Mouse (Mus musculus): ENCODE measurements at regions not wholly inside any gene's neighbourhood (a gene's known extent, or its start where the extent isn't known, plus 50 kb on each side); places are given as distances from the start of the nearest gene placed in this dataset.

DNA sequence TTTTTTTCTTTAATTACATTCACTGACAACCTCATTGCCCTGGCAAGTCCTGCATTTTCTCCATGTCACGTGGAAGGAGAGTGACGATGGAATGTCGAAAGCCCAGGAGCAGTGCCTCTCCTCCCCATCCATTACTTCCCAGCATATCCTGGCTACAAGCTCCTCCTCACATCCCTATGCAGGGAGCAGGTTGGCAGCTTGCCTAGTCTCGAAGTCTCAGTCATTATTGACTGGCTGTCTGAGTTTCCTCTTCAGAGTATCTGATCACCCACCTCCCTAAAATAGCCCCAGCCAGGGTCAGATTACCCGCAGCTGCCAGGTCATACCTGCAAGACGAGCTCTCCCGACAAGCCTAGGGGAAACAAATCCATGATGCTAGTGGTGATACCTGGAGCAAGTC, 83.7 kb upstream of the Galnt15 start:
- no peak for DNase-seq (ENCODE audit: low read depth, low spot score)

DNA sequence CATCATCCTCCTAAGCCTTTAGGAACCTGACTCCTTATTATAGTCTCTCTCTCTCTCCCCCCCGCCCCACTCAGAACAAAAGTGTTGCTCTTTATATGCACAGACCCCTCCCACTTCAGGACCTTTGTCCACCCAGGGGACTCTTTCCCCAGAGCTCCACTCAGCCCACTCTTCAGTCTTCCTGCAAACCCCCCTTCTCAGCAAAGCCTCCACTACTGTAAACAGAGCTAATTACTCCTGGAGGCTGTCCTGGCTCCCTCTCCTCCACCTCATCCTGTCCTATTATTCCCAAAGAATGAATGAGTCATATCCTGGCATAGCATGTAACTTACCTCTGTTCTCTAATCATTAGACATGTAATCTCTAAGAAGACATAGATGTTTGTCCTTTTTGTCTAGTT, 82.8 kb upstream of the Galnt15 start:
- DNase-seq (ENCODE audit: low read depth, low spot score), result no peak

DNA sequence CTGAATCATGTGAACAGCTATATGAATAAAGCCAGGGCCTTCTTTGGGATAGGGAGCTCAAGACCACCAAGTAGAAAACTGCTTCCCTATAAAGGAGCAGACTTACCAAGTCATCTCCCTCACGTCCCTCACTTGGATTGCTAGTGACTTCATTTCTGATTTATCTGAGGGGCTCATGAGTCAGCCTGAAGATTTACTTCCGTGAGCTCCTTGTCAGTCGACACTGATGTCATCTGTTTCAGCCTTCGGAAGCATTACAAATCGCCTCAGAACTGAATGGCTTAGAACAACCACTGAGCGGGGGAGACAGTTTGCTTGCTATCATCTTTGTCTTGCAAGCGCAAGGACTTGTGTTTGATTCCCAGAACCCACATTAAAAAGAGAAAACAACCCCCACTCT, 81.5 kb upstream of the Galnt15 start:
- DNase-seq (ENCODE audit: low read depth, low spot score), result no peak

DNA sequence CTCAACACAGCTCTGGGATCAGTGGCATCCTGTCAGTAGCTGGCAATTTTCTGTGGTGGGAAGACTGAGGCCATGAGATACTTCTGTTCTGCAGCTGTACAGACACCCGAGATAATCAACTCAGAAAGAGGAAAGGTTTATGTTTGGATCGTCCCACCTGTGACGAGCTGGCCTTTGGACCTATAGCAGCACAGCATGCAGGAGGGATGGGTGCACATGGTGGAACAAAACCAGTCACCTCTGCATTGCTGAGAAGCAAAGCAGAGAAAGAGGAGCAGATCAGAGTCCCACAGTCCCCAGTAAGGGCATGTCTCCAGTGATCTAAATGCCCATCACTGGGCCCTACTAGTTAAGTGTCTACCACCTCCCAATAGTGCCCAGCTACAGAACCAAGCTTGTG, 76.9 kb upstream of the Galnt15 start:
- DNase-seq (ENCODE audit: low read depth, low spot score), result no peak

DNA sequence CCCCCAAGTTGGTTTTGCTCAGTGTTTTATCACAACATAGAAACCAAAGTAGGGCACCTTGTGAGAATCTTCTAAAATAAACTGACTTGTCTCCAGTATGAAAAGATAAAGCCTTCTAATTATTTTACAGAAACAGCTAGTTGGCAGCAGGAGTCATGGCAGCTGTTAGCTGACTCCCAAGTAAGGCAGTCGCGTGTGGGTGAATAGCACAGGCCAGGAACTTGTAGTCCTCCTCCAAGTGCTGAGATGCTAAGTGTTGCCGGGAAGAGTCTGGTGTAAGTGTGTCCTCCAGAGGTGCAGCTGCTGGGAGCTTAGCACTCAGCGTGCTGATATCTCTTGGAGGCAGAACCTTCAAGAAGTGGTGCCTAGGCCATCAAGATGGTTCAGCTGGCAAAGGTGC, 75.0 kb upstream of the Galnt15 start:
- DNase-seq (ENCODE audit: low read depth, low spot score), result no peak

DNA sequence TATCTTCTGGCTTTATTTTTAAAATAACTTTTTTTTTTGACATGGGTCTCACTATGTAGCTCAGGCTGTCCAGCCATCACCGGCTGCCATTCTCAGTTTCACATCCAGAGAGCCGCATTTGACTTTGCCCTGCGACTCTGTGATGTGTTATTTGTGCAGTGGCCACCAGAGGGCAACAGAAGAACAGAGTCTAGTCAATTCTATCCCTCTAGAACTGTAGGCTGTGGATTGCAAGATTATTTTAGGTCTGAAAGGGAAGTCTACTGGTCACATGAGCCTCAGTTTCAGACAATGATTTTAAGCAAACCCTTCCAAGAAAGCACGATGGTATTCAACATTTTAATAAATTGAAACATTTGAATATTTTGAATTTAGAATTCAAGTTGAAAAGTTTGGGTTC, 73.8 kb upstream of the Galnt15 start:
- DNase-seq (ENCODE audit: low read depth, low spot score), result peak; percentile 65

DNA sequence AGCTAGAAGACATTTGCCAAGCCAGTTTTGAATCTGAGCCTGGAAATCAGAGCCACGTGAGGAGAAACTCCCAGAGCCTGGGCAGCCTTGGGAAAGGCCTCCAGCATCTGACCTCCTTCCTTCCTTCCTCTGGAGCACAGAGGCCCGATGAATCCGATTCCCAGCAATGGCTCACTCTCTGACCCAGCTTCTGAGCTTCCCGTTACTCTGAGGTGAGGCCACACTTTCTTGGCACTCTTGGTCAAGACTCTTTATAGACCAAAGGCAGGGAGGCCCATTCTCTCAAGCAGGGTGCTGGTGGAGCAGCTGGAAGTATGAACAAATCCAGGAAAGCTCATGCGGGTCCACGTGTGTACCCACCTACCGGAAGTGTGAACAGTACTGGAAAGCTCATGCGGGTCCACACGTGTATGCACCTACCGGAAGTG, 71.6 kb upstream of the Galnt15 start:
- no peak for DNase-seq (ENCODE audit: low read depth, low spot score)

DNA sequence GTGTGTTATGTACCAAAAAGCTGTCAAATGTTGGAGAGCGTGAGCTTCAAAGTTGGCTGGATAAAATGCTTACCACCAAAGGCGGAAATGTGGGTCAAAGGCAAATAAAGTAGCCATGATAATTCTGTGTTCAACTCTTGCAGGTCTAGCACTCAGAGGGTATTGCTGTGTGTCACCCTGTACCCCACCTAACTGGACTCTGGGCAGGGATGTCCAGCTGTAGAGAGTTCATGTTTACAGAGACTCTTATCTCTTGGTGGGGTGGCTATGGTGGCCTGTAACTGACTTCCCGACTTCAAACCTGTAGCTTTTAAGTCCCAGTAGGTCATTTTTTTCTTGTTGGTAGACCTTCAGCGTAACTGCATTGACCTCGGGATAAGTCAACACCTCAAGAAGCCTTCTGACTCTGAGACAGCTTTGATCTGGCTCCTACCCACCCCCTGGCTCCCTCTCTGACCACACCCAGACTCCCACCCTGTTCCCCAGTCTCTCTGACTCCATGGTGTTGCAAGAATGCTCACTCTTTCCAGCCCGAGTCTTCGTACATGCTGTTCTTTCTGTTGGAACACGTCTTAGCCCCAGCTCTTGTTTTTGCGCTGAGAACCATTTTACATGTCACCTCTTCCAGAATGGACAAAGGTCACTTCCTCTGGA, 68.5 kb upstream of the Galnt15 start:
- no peak for DNase-seq (ENCODE audit: low read depth, low spot score)

DNA sequence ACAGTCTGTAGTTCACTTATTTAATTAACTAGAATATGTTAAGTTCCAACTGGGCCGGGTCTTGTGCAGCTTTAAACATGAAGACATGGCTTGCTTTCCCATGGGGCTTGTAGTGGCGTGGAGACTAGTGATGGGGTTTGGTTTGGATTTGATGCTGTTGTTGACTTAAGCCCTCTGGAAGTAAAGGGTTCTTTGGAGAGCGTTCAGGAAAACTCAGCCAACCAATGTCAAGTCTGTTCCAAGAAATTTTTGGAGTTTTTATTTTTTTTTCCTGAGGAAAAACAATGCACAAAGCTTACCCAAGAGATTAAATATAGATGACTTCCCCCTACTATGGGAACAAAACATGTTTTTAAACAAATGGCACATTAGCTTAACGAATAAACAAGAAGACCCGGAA, 67.3 kb upstream of the Galnt15 start:
- DNase-seq (ENCODE audit: low read depth, low spot score), result no peak

DNA sequence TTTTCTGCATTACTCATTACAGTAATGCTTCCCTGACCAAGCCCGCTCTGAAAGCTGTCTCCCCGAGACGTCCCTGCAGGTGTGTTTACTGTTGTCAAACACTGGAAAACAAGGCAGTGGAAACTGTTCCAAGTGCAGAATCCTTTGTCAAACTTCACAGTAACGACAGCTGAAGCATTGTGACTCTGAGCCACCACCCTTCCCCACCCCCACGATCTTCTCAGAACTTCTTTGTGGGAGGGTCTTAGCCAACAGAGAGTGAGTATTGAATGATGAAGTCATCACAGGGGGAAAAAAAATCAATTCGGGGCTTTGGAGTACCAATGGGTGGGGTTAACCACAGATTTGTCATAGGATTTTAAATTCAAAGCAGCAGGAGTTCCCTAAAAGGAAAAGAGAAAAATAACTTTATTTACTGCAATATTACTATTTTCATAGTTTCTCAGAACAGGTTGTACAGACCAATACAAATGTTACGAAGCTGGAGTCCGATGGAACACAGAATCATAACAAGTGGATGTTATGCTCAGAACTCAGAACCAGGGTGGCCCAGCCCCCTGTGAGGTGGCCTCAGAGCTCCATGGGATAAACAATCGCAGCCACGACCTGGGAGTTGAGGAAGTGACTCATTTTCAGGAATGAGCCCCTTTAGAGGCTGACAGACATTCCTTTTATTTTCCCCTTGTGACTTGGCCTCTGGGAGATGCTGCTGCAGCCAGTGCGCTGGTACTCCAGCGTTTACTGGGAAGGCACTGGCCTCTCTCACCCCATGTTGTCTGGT, 65.5 kb upstream of the Galnt15 start:
- no peak for DNase-seq (ENCODE audit: low read depth, low spot score)

DNA sequence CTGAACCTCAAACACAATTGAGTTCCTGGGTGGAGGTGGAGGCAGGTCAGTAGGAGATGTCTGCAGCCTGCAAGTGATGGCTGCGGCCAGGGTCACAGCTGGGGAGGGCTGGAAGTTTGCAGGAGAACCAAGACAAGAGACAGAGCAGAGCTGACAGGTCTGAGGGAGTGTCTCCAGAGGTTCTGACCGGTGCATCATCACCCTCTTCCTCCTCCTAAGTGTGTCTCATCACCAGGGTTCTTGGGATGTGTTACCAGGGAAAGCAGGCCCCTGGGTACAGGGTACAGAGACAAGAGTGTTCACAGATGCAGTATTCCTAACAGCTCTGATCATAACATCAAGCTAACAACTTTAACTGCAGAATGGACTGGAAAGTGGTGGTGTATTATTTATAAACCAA, 64.7 kb upstream of the Galnt15 start:
- no peak for DNase-seq (ENCODE audit: low read depth, low spot score)

DNA sequence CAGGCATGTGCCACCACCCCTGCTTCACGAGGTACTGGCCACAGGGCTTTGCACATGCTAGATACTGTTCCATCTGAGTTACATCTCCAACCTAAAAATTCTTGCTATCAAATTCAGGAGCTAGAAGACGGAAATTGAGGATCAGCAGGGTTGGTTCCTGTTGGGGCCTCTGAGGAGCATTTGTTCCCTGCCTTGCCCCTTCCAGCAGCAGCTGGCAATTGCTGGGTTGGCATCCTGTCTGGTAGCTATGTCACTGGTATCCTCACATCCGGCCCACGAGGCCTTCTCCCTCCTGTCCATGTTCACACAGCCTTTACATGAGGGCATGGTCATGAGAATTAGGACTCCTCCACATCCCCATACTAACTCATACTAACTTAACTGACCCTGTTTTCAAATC, 64.0 kb upstream of the Galnt15 start:
- DNase-seq (ENCODE audit: low read depth, low spot score), result no peak

DNA sequence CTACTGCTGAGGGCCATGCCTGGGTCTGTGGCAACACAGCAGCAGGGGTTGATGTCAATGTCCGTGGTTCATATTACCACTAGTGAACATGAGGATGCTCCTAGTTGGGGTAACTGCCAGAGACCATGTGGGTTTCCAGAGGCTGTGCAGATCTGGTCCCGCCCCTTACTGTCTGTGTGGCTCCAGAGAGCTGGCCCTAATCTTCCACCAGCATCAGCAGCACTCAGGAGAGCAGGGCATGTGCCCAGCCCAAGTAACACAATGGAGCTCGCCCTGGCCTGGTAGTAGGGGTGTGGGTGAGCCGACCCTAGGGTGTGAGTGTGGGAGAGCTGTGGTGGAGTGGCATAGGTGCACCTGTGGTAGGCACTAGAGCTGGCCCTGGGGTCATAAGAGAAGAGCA, 59.3 kb upstream of the Galnt15 start:
- DNase-seq (ENCODE audit: low read depth, low spot score), result no peak

DNA sequence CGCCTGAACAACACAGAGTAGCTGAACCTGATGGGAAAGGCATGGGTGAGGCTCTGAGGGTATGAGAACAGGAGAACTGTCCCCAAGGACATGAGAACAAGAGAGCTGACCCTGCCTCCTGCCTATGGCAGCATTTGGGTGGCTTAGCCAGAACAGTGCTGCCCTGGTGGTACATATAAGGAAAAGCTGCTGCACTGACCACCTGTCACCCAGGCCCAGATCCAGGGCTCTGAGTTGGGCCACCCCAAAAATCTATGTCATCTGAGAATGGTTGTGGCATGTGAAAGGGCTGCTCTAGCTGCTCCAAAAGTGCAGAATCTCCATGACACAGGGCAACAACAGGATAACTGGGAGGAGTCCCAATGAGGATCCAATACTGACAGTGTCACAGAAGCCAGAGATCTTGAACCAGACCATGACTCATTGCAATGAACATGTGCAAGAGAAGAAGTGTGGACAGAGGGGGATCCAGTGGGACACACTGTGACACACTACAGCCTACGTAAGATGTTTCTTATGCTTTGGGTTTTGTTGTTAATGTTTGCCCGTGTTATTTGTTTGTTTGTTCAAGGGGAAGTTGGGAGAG, 58.5 kb upstream of the Galnt15 start:
- peak; percentile 60 for DNase-seq (ENCODE audit: low read depth, low spot score)

DNA sequence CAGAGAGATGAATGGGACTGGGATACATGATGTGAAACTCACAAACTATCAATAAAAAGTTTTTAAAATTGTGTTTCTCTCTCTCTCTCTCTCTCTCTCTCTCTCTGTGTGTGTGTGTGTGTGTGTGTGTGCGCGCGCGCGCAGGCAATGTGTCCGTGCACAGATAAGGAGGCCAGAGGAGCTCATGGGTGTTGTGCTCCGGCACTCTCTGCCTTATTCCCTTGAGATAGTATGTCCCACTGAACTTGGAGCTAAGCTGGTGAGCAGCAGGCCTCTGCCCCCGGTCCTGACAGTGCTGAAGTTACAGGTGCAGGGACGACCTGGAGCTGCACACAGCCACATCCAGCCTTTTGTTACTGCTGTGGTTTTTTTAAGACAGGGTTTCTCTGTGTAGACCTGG, 57.9 kb upstream of the Galnt15 start:
- DNase-seq (ENCODE audit: low read depth, low spot score), result peak; percentile 76

DNA sequence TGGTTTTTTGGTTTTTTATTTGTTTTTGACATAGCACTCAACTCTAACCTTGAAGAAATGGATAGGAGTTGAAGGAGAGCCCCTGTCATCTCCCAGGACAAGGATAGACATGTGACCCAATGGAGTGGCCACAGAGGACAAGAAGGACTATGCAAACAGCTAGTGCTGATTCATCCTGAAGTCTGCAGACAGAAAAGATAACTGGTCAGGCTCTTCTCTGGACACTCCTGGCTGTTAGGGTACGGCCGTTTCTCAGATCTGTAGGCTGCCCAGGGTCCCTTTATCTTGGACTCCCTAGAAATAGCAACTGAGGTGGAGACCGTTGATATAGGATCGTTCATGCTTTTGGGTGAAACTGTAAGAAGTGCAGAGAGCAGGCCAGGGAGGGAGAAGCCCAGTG, 55.1 kb upstream of the Galnt15 start:
- DNase-seq (ENCODE audit: low read depth, low spot score), result no peak

DNA sequence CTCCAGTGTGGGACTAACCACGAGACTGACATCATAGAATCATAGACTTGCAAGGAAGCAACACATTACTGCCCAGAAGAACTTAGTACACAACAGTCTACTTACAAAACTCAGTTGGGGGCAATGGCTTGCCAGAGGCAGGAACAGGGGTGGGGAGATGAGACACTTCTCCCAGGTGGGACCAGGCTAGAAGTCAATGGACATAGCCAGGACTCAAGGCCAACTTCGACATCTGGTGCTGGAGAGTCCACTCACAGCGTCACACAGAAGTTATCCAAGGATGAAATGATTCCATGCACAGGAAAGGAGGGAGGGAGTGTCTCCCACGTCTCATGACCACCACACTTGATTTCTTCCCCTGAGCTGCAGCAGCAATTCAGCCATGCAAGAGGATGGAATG, 50.6 kb upstream of the Galnt15 start:
- no peak for DNase-seq (ENCODE audit: low read depth, low spot score)

DNA sequence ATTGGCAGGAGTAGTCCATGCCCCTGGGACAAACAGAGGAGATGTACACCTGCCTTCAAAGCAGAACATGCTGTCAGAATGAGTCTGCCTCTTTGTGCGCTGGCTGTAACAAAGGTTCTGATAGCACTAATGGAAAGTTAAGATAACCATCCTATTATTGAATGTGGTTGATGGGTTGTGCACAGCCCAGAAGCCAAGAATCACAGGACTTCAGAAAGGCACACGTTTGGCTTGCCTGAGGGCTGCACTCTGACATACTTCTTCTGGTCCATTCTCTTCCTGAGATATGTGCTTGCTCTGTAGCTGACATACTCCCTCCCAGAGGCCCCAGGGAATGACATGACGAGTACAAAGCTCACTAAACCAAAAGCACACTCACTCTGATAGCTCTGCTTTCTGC, 50.1 kb upstream of the Galnt15 start:
- no peak for DNase-seq (ENCODE audit: low read depth, low spot score)
